In the genomic region with DNA sequence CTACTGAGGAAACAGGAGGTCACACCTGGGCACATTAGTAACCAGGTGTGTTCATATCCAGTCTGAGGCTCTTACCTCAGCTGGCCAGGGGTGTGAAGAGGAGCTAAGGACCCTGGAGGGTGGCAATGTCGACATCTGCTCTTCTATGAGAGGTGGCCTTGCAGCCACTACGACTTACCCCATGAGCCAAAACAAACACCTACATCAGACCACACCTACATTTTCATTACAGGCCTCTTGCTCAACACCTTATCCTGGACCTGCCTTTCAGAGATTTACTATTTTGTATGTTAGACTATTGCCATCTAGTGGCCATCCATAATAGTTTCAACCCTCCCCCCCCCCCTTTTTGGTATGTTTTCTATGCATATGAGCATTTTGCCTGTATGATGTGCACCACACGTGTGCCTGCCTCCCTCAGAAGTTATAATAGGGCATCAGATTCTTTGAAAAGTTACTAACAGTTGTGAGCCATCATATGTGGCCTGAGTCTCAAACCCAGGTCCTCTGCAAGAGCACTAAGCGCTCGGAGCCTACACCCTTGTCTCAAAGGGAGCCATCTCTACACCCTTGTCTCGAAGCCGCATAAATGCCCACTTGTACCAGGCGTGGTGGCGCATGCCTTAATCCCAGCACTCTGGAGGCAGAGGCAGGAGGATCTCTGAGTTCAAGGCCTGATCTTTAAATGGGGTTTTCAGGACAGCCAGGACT, we compare ENCODE assay signal across 8 mouse cellular contexts.
DNase-seq lines count a peak whose midpoint lies in the region; ATAC-seq lines count a peak whose summit lies in the region.

No protein-coding gene starts in this region.

- H3K9me3 ChIP-seq in kidney, embryonic 15.5 days (replicated peaks), result no peaks in the 10 kb centered on the region

- H3K27ac ChIP-seq in kidney, embryonic 15.5 days, result no peak overlapping the region

- no peak for ATAC-seq in CD4-positive, CD25-positive, alpha-beta regulatory T cell, adult 4 months
- ATAC-seq in kidney, embryonic 15.5 days (replicated peaks; ENCODE audit: low FRiP score), result 0 out of 2 replicates have a peak, but pooled peaks have one; percentile 40

- no peak overlapping the region for H3K9ac ChIP-seq in kidney, embryonic 15.5 days

- H3K36me3 ChIP-seq in kidney, embryonic 15.5 days, result no peaks in the 10 kb centered on the region

- WGBS in kidney, embryonic 15.5 days, result 69% methylated on average over 9 of the region's 9 CpGs

- peaks cover 3% of the 10 kb centered on the region; the same call in 1 of the 2 replicates for H3K27me3 ChIP-seq in kidney, embryonic 15.5 days

- peaks cover 20% of the 10 kb centered on the region for H3K4me1 ChIP-seq in kidney, embryonic 15.5 days

- peak; percentile 18 for DNase-seq in CD4-positive, CD25-positive, alpha-beta regulatory T cell, adult 2 months (ENCODE audit: low read depth, low spot score)
- DNase-seq in thymus, postnatal 0 days (ENCODE audit: low spot score), result peak; percentile 29
- no peak for DNase-seq in thymus, postnatal 36 days
- DNase-seq in naive thymus-derived CD4-positive, alpha-beta T cell, adult 2 months (ENCODE audit: low read depth), result peak; percentile 15
- no peak for DNase-seq in ovary, postnatal 14 days (ENCODE audit: low spot score)
- no peak for DNase-seq in spleen, postnatal 14 days (ENCODE audit: low spot score in 2 of 2)

- no peak overlapping the region for H3K4me2 ChIP-seq in kidney, embryonic 15.5 days

- no peak overlapping the region for H3K4me3 ChIP-seq in kidney, embryonic 15.5 days (replicated peaks)

Comparison
In these comparisons a context has a peak if more than half of its experiments do, and no peak if none do; other contexts are left out.
1. DNase-seq: peak in CD4-positive, CD25-positive, alpha-beta regulatory T cell, adult 2 months (single experiment), thymus, postnatal 0 days (single experiment) and naive thymus-derived CD4-positive, alpha-beta T cell, adult 2 months (single experiment); none in thymus, postnatal 36 days (0 of 2), ovary, postnatal 14 days (single experiment) and spleen, postnatal 14 days (0 of 2).